15 mouse cellular contexts compared by ENCODE assay signal in genomic region chr17:9632579-9633252, GRCm38 (mm10). TPM values are rescaled to one million over a fixed set of nuclear protein-coding genes. Genes with fewer than 3 reads are reported as not detected.
A peak's percentile ranks its signal among the peaks of the same experiment; 100 is the strongest.
DNase-seq lines count a peak whose midpoint lies in the region.
"Had no signal": no experiment of that assay in that cellular context is flagged by ENCODE, and none has a peak within 500 bp of the region (broad histone marks: within the 10 kb centered on the region; RNA-seq: fewer than 3 reads in every experiment).

No protein-coding gene starts in this region.

- 66% methylated on average over 16 of the region's 16 CpGs for WGBS in hindbrain, embryonic 10.5 days

- no peaks in the 10 kb centered on the region for H3K36me3 ChIP-seq in hindbrain, embryonic 10.5 days
- H3K36me3 ChIP-seq: heart, embryonic 13.5 days; liver, embryonic 13.5 days had no signal

- H3K4me1 ChIP-seq in hindbrain, embryonic 10.5 days (replicated peaks), result peaks cover 23% of the 10 kb centered on the region
- H3K4me1 ChIP-seq: heart, embryonic 13.5 days; liver, embryonic 13.5 days had no signal

- intact Hi-C loops in left cerebral cortex, postnatal 14 days (cut with DNase I), result loop anchor here (5.0 kb wide), 1 partner anchor 50 kb away; no protein-coding TSS in a partner anchor
- intact Hi-C loops in left cerebral cortex, postnatal 4 days (cut with DNase I), result no loop called here

- no peaks in the 10 kb centered on the region for H3K9me3 ChIP-seq in hindbrain, embryonic 10.5 days
- H3K9me3 ChIP-seq: heart, embryonic 13.5 days; liver, embryonic 13.5 days had no signal

- no peak overlapping the region for H3K4me3 ChIP-seq in hindbrain, embryonic 10.5 days
- H3K4me3 ChIP-seq: heart, embryonic 13.5 days; liver, embryonic 13.5 days had no signal

- peak overlapping the region; percentile 62 for H3K27ac ChIP-seq in hindbrain, embryonic 10.5 days
- H3K27ac ChIP-seq: heart, embryonic 13.5 days; liver, embryonic 13.5 days; macrophage had no signal

- peak; percentile 6 to 11 for DNase-seq in left cerebral cortex, postnatal 14 days (ENCODE audit: low spot score in 2 of 2)
- DNase-seq in left cerebral cortex, adult 18-20 months (ENCODE audit: low spot score in 2 of 2), result no peak
- peak; percentile 2 to 6 for DNase-seq in cerebellum, adult 18-20 months
- no peak for DNase-seq in hindbrain, embryonic 10.5 days (ENCODE audit: low spot score)
- peak; percentile 43 for DNase-seq in left cerebral cortex, postnatal 4 days
- DNase-seq in lung, postnatal 25 days (ENCODE audit: low spot score), result no peak
- DNase-seq in lung, postnatal 36 days, result no peak
- DNase-seq: adrenal gland, postnatal 14 days; liver, embryonic 13.5 days had no signal

- no peaks in the 10 kb centered on the region for H3K27me3 ChIP-seq in hindbrain, embryonic 10.5 days (ENCODE audit: insufficient read depth, poor library complexity, severe bottlenecking)
- H3K27me3 ChIP-seq: heart, embryonic 13.5 days; liver, embryonic 13.5 days had no signal

RNA-seq across cellular contexts. Expression of gene Pabpc6, which starts 36.8 kb away (rescaled TPM):
- total RNA-seq in left cerebral cortex, postnatal 14 days (2021), result not detected
- total RNA-seq in left cerebral cortex, adult 18-20 months (2021), result not detected
- polyA plus RNA-seq in hindbrain, embryonic 10.5 days (2016; fragmentation: Nextera tagmentation; extraction: Ambion mirVana), result 0.06 TPM in 1 of 2 replicates, not detected in the other
- not detected for total RNA-seq in left cerebral cortex, postnatal 4 days (2021)
- total RNA-seq: adrenal gland, postnatal 14 days; gastrocnemius, adult 8-10 months; layer of hippocampus, adult 18-20 months; neutrophil, adult 5-6 weeks had no signal
- polyA plus RNA-seq: heart, embryonic 13.5 days; intestine, embryonic 16.5 days; liver, embryonic 13.5 days; macrophage had no signal

Comparison
In these comparisons a context has a peak if more than half of its experiments do, and no peak if none do; other contexts are left out.
1. DNase-seq: peak in left cerebral cortex, postnatal 14 days (2 of 2), cerebellum, adult 18-20 months (2 of 2) and left cerebral cortex, postnatal 4 days (single experiment); none in left cerebral cortex, adult 18-20 months (0 of 2), hindbrain, embryonic 10.5 days (single experiment), lung, postnatal 25 days (single experiment) and lung, postnatal 36 days (single experiment).